8 mouse cellular contexts compared by ENCODE assay signal in genomic region chr4:137861461-137862011, GRCm38 (mm10). TPM values are rescaled to one million over a fixed set of nuclear protein-coding genes. Genes with fewer than 3 reads are reported as not detected.
A peak's percentile ranks its signal among the peaks of the same experiment; 100 is the strongest.
DNase-seq lines count a peak whose midpoint lies in the region; ATAC-seq and TF ChIP-seq lines count a peak whose summit lies in the region.

No protein-coding gene starts in this region.

- H3K4me3 ChIP-seq in heart, embryonic 14.5 days (ENCODE audit: control insufficient read depth in 1 of 2, insufficient read depth in 1 of 2, low read depth in 1 of 2, low read length in 2 of 2) = peak overlapping the region; percentile 68 to 69
- H3K4me3 ChIP-seq in liver, adult 2 months (ENCODE audit: insufficient read depth, low read depth, low read length) = peak overlapping the region; percentile 89
- H3K4me3 ChIP-seq in midbrain, embryonic 15.5 days = peak overlapping the region; percentile 82

- TF ChIP-seq CTCF in liver, adult 2 months (IDR thresholded peaks at IDR 0.05; ENCODE audit: low read depth, low read length) = no peak

- 13% methylated on average over 17 of the region's 17 CpGs for WGBS in heart, embryonic 14.5 days
- 3% methylated on average over 17 of the region's 17 CpGs for WGBS in liver, adult 2 months
- WGBS in midbrain, embryonic 15.5 days = 5% methylated on average over 17 of the region's 17 CpGs

- ATAC-seq in heart, embryonic 14.5 days (ENCODE audit: insufficient number of reproducible peaks, insufficient read depth, low FRiP score, low read depth) = peak; percentile 32; the same call in 1 of the 2 replicates
- peak; percentile 69 for ATAC-seq in midbrain, embryonic 15.5 days (replicated peaks)

- H3K36me3 ChIP-seq in heart, embryonic 14.5 days (ENCODE audit: control insufficient read depth, insufficient read depth, low read length) = no peaks in the 10 kb centered on the region
- H3K36me3 ChIP-seq in liver, adult 2 months (ENCODE audit: control insufficient read depth, insufficient read depth, low read length) = no peaks in the 10 kb centered on the region
- no peaks in the 10 kb centered on the region for H3K36me3 ChIP-seq in midbrain, embryonic 15.5 days (replicated peaks)

- no peak for TF ChIP-seq POLR2A in liver, adult 2 months (IDR thresholded peaks at IDR 0.05; ENCODE audit: extremely low read depth, insufficient read depth, low read length)

- H3K4me1 ChIP-seq in heart, embryonic 14.5 days (ENCODE audit: control insufficient read depth in 2 of 2, insufficient read depth in 2 of 2, low read length in 2 of 2) = peaks cover 10 to 14% of the 10 kb centered on the region in 2 experiments; a peak in 2 of 4 replicates
- peaks cover 20% of the 10 kb centered on the region for H3K4me1 ChIP-seq in liver, adult 2 months (ENCODE audit: control insufficient read depth, insufficient read depth, low read length)
- H3K4me1 ChIP-seq in midbrain, embryonic 15.5 days = peaks cover 45% of the 10 kb centered on the region

- no peaks in the 10 kb centered on the region for H3K27me3 ChIP-seq in heart, embryonic 14.5 days (ENCODE audit: control insufficient read depth, insufficient read depth, low read length)
- H3K27me3 ChIP-seq in liver, adult 2 months (ENCODE audit: control insufficient read depth, insufficient read depth, low read length) = no peaks in the 10 kb centered on the region
- H3K27me3 ChIP-seq in midbrain, embryonic 15.5 days (replicated peaks) = no peaks in the 10 kb centered on the region

- peaks cover 32% of the 10 kb centered on the region; the same call in 1 of the 2 replicates for H3K79me2 ChIP-seq in liver, adult 2 months (ENCODE audit: control insufficient read depth, insufficient read depth, low read length)

- no peaks in the 10 kb centered on the region for H3K9me3 ChIP-seq in heart, embryonic 14.5 days (ENCODE audit: control insufficient read depth, low read length)
- H3K9me3 ChIP-seq in midbrain, embryonic 15.5 days = no peaks in the 10 kb centered on the region

- peak overlapping the region; percentile 83 for H3K4me2 ChIP-seq in heart, embryonic 14.5 days (ENCODE audit: low read length)
- peak overlapping the region; percentile 64 for H3K4me2 ChIP-seq in midbrain, embryonic 15.5 days

- H3K9ac ChIP-seq in heart, embryonic 14.5 days (ENCODE audit: low read length) = peak overlapping the region; percentile 81
- peak overlapping the region; percentile 79 for H3K9ac ChIP-seq in liver, adult 2 months (ENCODE audit: low read depth, low read length)
- H3K9ac ChIP-seq in midbrain, embryonic 15.5 days = peak overlapping the region; percentile 75; the same call in 1 of the 2 replicates

- H3K27ac ChIP-seq in heart, embryonic 14.5 days (replicated peaks in 1 of 2; ENCODE audit: control insufficient read depth in 1 of 2, insufficient read depth in 1 of 2, low read depth in 2 of 2, low read length in 2 of 2) = no peak overlapping the region
- H3K27ac ChIP-seq in liver, adult 2 months (replicated peaks; ENCODE audit: insufficient read depth, low read depth, low read length) = peak overlapping the region; percentile 96
- peak overlapping the region; percentile 4 for H3K27ac ChIP-seq in midbrain, embryonic 15.5 days

- DNase-seq in heart, adult 8-10 months (ENCODE audit: low spot score) = no peak
- peak; percentile 22 for DNase-seq in WW6 (ENCODE audit: low read depth, low spot score)
- peak; percentile 32 for DNase-seq in heart, postnatal 4 days
- peak; percentile 89 for DNase-seq in liver, adult 2 months (ENCODE audit: extremely low read depth, low read depth, low spot score)
- DNase-seq in thymus, postnatal 36 days = peak; percentile 75 to 81
- DNase-seq in adrenal gland, adult 18-20 months (ENCODE audit: low spot score in 2 of 2) = no peak

RNA-seq across cellular contexts. Expression of gene Ece1, which starts 0.5 kb away (rescaled TPM):
- 92.8 and 94.3 TPM in 2 replicates for polyA plus RNA-seq in heart, embryonic 14.5 days (2014; fragmentation: Nextera tagmentation; extraction: Ambion mirVana)
- total RNA-seq in heart, adult 8-10 months (2022) = 100 to 1,000 TPM; 101 to 124 (median 116) TPM
- 100 to 1,000 TPM; 119 to 133 TPM for total RNA-seq in heart, postnatal 4 days (2021)
- 430 and 630 TPM in 2 replicates for total RNA-seq in liver, adult 2 months (2014; rRNA removed)
- polyA plus RNA-seq in liver, adult 2 months (2012; rRNA removed) = 55.2 and 213 TPM in 2 replicates
- 20.7 and 23.1 TPM in 2 replicates for polyA plus RNA-seq in midbrain, embryonic 15.5 days (2015; fragmentation: Nextera tagmentation; extraction: Ambion mirVana)
- 100 to 1,000 TPM; 210 to 273 TPM for total RNA-seq in adrenal gland, adult 18-20 months (2021)

Comparison
In these comparisons a context has a peak if more than half of its experiments do, and no peak if none do; other contexts are left out.
1. DNase-seq: peak in WW6 (single experiment), heart, postnatal 4 days (single experiment), liver, adult 2 months (single experiment) and thymus, postnatal 36 days (2 of 2); none in heart, adult 8-10 months (single experiment) and adrenal gland, adult 18-20 months (0 of 2).
2. H3K27ac ChIP-seq: peak in liver, adult 2 months (single experiment) and midbrain, embryonic 15.5 days (single experiment); none in heart, embryonic 14.5 days (0 of 2).
3. Peak in every context shown above with its lines, with median percentiles within 50 percentile points of each other: H3K4me3 ChIP-seq and H3K9ac ChIP-seq.